Mouse (Mus musculus) MN1 (cell line): Measurements from ENCODE around the gene Trim42.

Experiments
- DNase-seq: peaks from one replicate; pipeline ENCODE4 v3.0.0-alpha.2; 2016; ENCODE audit warnings: low spot score

Gene Trim42

GRCm38 (mm10) chr9:97369591-97369990 lies at the start of gene Trim42:
Gene Trim42, minus strand, starts transcription at chr9:97369958.
- DNase-seq, result no peak

GRCm38 (mm10) chr9:97414876-97415668 lies 45.3 kb upstream of the Trim42 start:
- no peak for DNase-seq

GRCm38 (mm10) chr9:97408142-97408541 lies 38.4 kb upstream of the Trim42 start:
- no peak for DNase-seq

GRCm38 (mm10) chr9:97356441-97356840 lies 13.3 kb downstream of the Trim42 start:
- no peak for DNase-seq

- no peak for DNase-seq
Observed at GRCm38 (mm10) chr9:97344767-97345297, 24.9 kb downstream of the Trim42 start.

- DNase-seq, result no peak
Observed at GRCm38 (mm10) chr9:97341772-97342171, 28.0 kb downstream of the Trim42 start.

- peak; percentile 25 for DNase-seq
Observed at GRCm38 (mm10) chr9:97322846-97323245, 46.9 kb downstream of the Trim42 start.

- DNase-seq, result no peak
Observed at GRCm38 (mm10) chr9:97322120-97322519, 47.6 kb downstream of the Trim42 start.

- DNase-seq, result no peak
Observed at GRCm38 (mm10) chr9:97315421-97316055, 54.2 kb downstream of the Trim42 start.

GRCm38 (mm10) chr9:97311614-97312013 lies 58.1 kb downstream of the Trim42 start:
- no peak for DNase-seq

GRCm38 (mm10) chr9:97309509-97310053 lies 60.2 kb downstream of the Trim42 start:
- DNase-seq, result no peak

- no peak for DNase-seq
Observed at GRCm38 (mm10) chr9:97307705-97308485, 61.9 kb downstream of the Trim42 start.
